8 mouse cellular contexts compared by ENCODE assay signal in the genomic region with DNA sequence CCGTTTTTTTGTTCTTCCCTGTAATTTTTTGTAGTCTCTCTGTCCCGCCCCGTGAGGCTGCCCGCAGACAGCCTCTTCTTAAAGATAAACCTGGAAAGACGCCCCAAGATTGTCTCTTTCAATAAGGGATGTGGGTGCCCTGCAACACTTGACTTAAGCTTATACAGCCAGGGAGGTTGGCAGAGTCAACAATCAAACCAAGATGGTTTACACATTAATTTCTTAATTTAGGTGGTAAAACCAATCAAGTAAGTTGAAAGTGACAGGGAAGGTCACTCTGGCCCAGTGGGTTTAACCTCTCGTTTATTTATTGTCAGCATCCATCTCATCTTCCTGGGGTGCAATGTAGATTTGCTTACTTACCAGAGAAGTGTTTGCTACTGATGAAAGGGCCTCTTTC. TPM values are rescaled to one million over a fixed set of nuclear protein-coding genes. Genes with fewer than 3 reads are reported as not detected.
DNase-seq lines count a peak whose midpoint lies in the region; ATAC-seq lines count a peak whose summit lies in the region.

No protein-coding gene starts in this region.

- WGBS in heart, embryonic 11.5 days (ENCODE audit: insufficient replicate concordance): 3% methylated on average over 6 of the region's 6 CpGs
- 5% methylated on average over 6 of the region's 6 CpGs for WGBS in forebrain, embryonic 14.5 days
- WGBS in liver, embryonic 15.5 days (ENCODE audit: insufficient replicate concordance): 5% methylated on average over 6 of the region's 6 CpGs

- peaks cover 10% of the 10 kb centered on the region for H3K4me1 ChIP-seq in heart, embryonic 11.5 days (ENCODE audit: control insufficient read depth, insufficient read depth, low read length)
- H3K4me1 ChIP-seq in forebrain, embryonic 14.5 days (ENCODE audit: control insufficient read depth, insufficient read depth, low read length): peaks cover 13% of the 10 kb centered on the region
- H3K4me1 ChIP-seq in liver, embryonic 15.5 days (replicated peaks): peaks cover 38% of the 10 kb centered on the region

- peak overlapping the region; percentile 71 for H3K4me3 ChIP-seq in heart, embryonic 11.5 days (ENCODE audit: low read depth, low read length)
- H3K4me3 ChIP-seq in forebrain, embryonic 14.5 days (ENCODE audit: low read depth, low read length): peak overlapping the region; percentile 88
- H3K4me3 ChIP-seq in liver, embryonic 15.5 days (replicated peaks): peak overlapping the region; percentile 88

- peak overlapping the region; percentile 81 for H3K9ac ChIP-seq in heart, embryonic 11.5 days (ENCODE audit: low read depth, low read length)
- peak overlapping the region; percentile 80 for H3K9ac ChIP-seq in forebrain, embryonic 14.5 days (ENCODE audit: low read length)
- peak overlapping the region; percentile 92 for H3K9ac ChIP-seq in liver, embryonic 15.5 days

- DNase-seq in heart, adult 8-10 months (ENCODE audit: low spot score): no peak
- DNase-seq in CD4-positive helper T cell, adult 2 months (ENCODE audit: low read depth, low spot score): peak; percentile 10
- no peak for DNase-seq in forebrain, embryonic 14.5 days (ENCODE audit: low spot score)
- no peak for DNase-seq in urinary bladder, postnatal 4 days (ENCODE audit: low spot score in 2 of 2)
- no peak for DNase-seq in gastrocnemius, postnatal 14 days
- DNase-seq in embryo, embryonic 10 days (ENCODE audit: low spot score): no peak

- H3K36me3 ChIP-seq in heart, embryonic 11.5 days (ENCODE audit: control insufficient read depth, insufficient read depth, low read length): peaks cover 3% of the 10 kb centered on the region; the same call in 1 of the 2 replicates
- H3K36me3 ChIP-seq in forebrain, embryonic 14.5 days (ENCODE audit: control insufficient read depth, insufficient read depth, low read length): peaks cover 18% of the 10 kb centered on the region
- H3K36me3 ChIP-seq in liver, embryonic 15.5 days (replicated peaks): 0 out of 2 replicates have a peak, but pooled peaks cover 9% of the 10 kb centered on the region

- H3K9me3 ChIP-seq in heart, embryonic 11.5 days (replicated peaks; ENCODE audit: control insufficient read depth, low read length): no peaks in the 10 kb centered on the region
- no peaks in the 10 kb centered on the region for H3K9me3 ChIP-seq in forebrain, embryonic 14.5 days (replicated peaks; ENCODE audit: control insufficient read depth, low read length)
- no peaks in the 10 kb centered on the region for H3K9me3 ChIP-seq in liver, embryonic 15.5 days (replicated peaks)

- intact Hi-C loops in gastrocnemius, postnatal 14 days (cut with DNase I; ENCODE audit: low total_unique reads): no loop called here

- H3K27me3 ChIP-seq in heart, embryonic 11.5 days (ENCODE audit: control insufficient read depth, insufficient read depth, low read length): no peaks in the 10 kb centered on the region
- no peaks in the 10 kb centered on the region for H3K27me3 ChIP-seq in forebrain, embryonic 14.5 days (replicated peaks; ENCODE audit: control insufficient read depth, insufficient read depth, low read length)
- no peaks in the 10 kb centered on the region for H3K27me3 ChIP-seq in liver, embryonic 15.5 days

- ATAC-seq in heart, embryonic 11.5 days (replicated peaks; ENCODE audit: insufficient number of reproducible peaks, low FRiP score, low TSS enrichment): no peak
- ATAC-seq in forebrain, embryonic 14.5 days: no peak
- ATAC-seq in liver, embryonic 15.5 days (ENCODE audit: insufficient read depth): no peak

- no peak overlapping the region for H3K27ac ChIP-seq in heart, embryonic 11.5 days (ENCODE audit: low read depth, low read length)
- H3K27ac ChIP-seq in forebrain, embryonic 14.5 days (ENCODE audit: low read depth, low read length): no peak overlapping the region
- H3K27ac ChIP-seq in liver, embryonic 15.5 days (replicated peaks): peak overlapping the region; percentile 100; the same call in 1 of the 2 replicates

- peak overlapping the region; percentile 93 for H3K4me2 ChIP-seq in heart, embryonic 11.5 days
- peak overlapping the region; percentile 91 for H3K4me2 ChIP-seq in forebrain, embryonic 14.5 days (ENCODE audit: low read length)
- H3K4me2 ChIP-seq in liver, embryonic 15.5 days: peak overlapping the region; percentile 91

RNA-seq across cellular contexts. Expression of gene Tmco3, which starts 0.7 kb away (rescaled TPM):
- polyA plus RNA-seq in heart, embryonic 11.5 days (2014; fragmentation: Nextera tagmentation; extraction: Ambion mirVana): 34.4 and 39.3 TPM in 2 replicates
- total RNA-seq in heart, adult 8-10 months (2022): 10 to 100 TPM; 28.3 to 38.8 (median 33.8) TPM
- polyA plus RNA-seq in forebrain, embryonic 14.5 days (2014; fragmentation: Nextera tagmentation; extraction: Ambion mirVana): 30.7 and 46.9 TPM in 2 replicates
- 5.3 and 6.4 TPM in 2 replicates for polyA plus RNA-seq in liver, embryonic 15.5 days (2015; fragmentation: Nextera tagmentation; extraction: Ambion mirVana)
- 10 to 100 TPM; 12.7 to 13.3 TPM for total RNA-seq in gastrocnemius, postnatal 14 days (2021)

RNA-seq across cellular contexts. Expression of gene Dcun1d2, which starts 0.7 kb away (rescaled TPM):
- polyA plus RNA-seq in heart, embryonic 11.5 days (2014; fragmentation: Nextera tagmentation; extraction: Ambion mirVana): 27.0 and 27.2 TPM in 2 replicates
- total RNA-seq in heart, adult 8-10 months (2022): 10 to 100 TPM; 67.1 to 79.4 (median 73.3) TPM
- polyA plus RNA-seq in forebrain, embryonic 14.5 days (2014; fragmentation: Nextera tagmentation; extraction: Ambion mirVana): 33.4 and 38.5 TPM in 2 replicates
- 8.2 and 8.5 TPM in 2 replicates for polyA plus RNA-seq in liver, embryonic 15.5 days (2015; fragmentation: Nextera tagmentation; extraction: Ambion mirVana)
- 10 to 100 TPM; 45.6 to 46.1 TPM for total RNA-seq in gastrocnemius, postnatal 14 days (2021)

RNA-seq across cellular contexts. Expression of gene Adprhl1, which starts 34.7 kb away (rescaled TPM):
- polyA plus RNA-seq in heart, embryonic 11.5 days (2014; fragmentation: Nextera tagmentation; extraction: Ambion mirVana): 132 and 142 TPM in 2 replicates
- 100 to 1,000 TPM; 586 to 686 (median 600) TPM for total RNA-seq in heart, adult 8-10 months (2022)
- not detected in 2 replicates for polyA plus RNA-seq in forebrain, embryonic 14.5 days (2014; fragmentation: Nextera tagmentation; extraction: Ambion mirVana)
- 0.85 and 1.1 TPM in 2 replicates for polyA plus RNA-seq in liver, embryonic 15.5 days (2015; fragmentation: Nextera tagmentation; extraction: Ambion mirVana)
- 10 to 100 TPM; 51.9 to 71.6 TPM for total RNA-seq in gastrocnemius, postnatal 14 days (2021)

RNA-seq across cellular contexts. Expression of gene Tfdp1, which starts 49.9 kb away (rescaled TPM):
- polyA plus RNA-seq in heart, embryonic 11.5 days (2014; fragmentation: Nextera tagmentation; extraction: Ambion mirVana): 108 and 114 TPM in 2 replicates
- 10 to 100 TPM; 34.4 to 43.9 (median 38.3) TPM for total RNA-seq in heart, adult 8-10 months (2022)
- 145 and 146 TPM in 2 replicates for polyA plus RNA-seq in forebrain, embryonic 14.5 days (2014; fragmentation: Nextera tagmentation; extraction: Ambion mirVana)
- polyA plus RNA-seq in liver, embryonic 15.5 days (2015; fragmentation: Nextera tagmentation; extraction: Ambion mirVana): 85.5 and 92.5 TPM in 2 replicates
- 10 to 100 TPM; 38.3 to 39.1 TPM for total RNA-seq in gastrocnemius, postnatal 14 days (2021)

Comparison
In these comparisons a context has a peak if more than half of its experiments do, and no peak if none do; other contexts are left out.
1. RNA of gene Adprhl1, which starts 34.7 kb away (polyA plus RNA-seq): 132 to 142 TPM in heart, embryonic 11.5 days; 0.85 to 1.1 TPM in liver, embryonic 15.5 days and not detected in forebrain, embryonic 14.5 days; every median in the first group is over 10 times any median in the second.
2. Peak in every context shown above with its lines, with median percentiles within 50 percentile points of each other: H3K4me2 ChIP-seq, H3K4me3 ChIP-seq and H3K9ac ChIP-seq.